10 mouse cellular contexts compared by ENCODE assay signal in the genomic region with DNA sequence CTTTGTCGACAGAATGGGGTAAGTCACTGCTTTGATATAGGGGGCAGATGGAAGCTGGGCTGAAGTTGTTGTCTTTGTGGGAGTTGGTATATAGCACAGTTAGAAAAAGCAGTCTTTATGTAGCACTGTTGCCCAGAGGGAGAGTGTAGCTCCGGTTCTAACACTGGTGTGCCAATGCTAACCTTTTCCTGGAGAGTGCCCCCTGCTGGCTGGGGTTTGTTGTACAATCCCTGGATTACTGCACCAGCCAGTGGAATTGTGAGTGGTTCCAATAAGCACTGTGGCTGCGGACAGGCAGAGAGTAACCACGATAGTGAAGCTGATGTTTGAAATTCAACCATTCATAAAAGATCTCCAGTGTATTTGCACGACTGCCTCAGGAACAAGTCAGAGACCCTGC. TPM values are rescaled to one million over a fixed set of nuclear protein-coding genes. Genes with fewer than 3 reads are reported as not detected.
DNase-seq lines count a peak whose midpoint lies in the region; ATAC-seq lines count a peak whose summit lies in the region.
"Had no signal": no experiment of that assay in that cellular context is flagged by ENCODE, and none has a peak within 500 bp of the region (broad histone marks: within the 10 kb centered on the region; RNA-seq: fewer than 3 reads in every experiment).

No protein-coding gene starts in this region.

- ATAC-seq in forebrain, embryonic 11.5 days (replicated peaks; ENCODE audit: low FRiP score) = no peak
- 0 out of 2 replicates have a peak, but pooled peaks have one; percentile 20 for ATAC-seq in midbrain, embryonic 16.5 days

- DNase-seq in forebrain, embryonic 11.5 days (ENCODE audit: low spot score) = peak; percentile 49
- DNase-seq in forebrain, embryonic 10.5 days (ENCODE audit: extremely low spot score, low spot score) = no peak
- no peak for DNase-seq in midbrain, embryonic 10.5 days (ENCODE audit: low spot score)
- peak; percentile 13 for DNase-seq in induced T-regulatory cell, adult 2 months (ENCODE audit: low read depth)
- DNase-seq in thymus, postnatal 0 days (ENCODE audit: low spot score) = peak; percentile 25
- no peak for DNase-seq in right cerebral cortex, adult 18-20 months
- no peak for DNase-seq in ovary, postnatal 14 days (ENCODE audit: low spot score)

- H3K9me3 ChIP-seq in forebrain, embryonic 11.5 days (ENCODE audit: control insufficient read depth, low read length) = no peaks in the 10 kb centered on the region
- H3K9me3 ChIP-seq in forebrain, embryonic 10.5 days = no peaks in the 10 kb centered on the region
- H3K9me3 ChIP-seq in midbrain, embryonic 16.5 days (replicated peaks; ENCODE audit: control insufficient read depth, low read length, poor library complexity, severe bottlenecking) = no peaks in the 10 kb centered on the region
- no peaks in the 10 kb centered on the region for H3K9me3 ChIP-seq in midbrain, embryonic 10.5 days (replicated peaks)
- H3K9me3 ChIP-seq: limb, embryonic 13.5 days; neural tube, embryonic 13.5 days had no signal

- H3K36me3 ChIP-seq in forebrain, embryonic 11.5 days (ENCODE audit: control insufficient read depth, insufficient read depth, low read length) = no peaks in the 10 kb centered on the region
- no peaks in the 10 kb centered on the region for H3K36me3 ChIP-seq in forebrain, embryonic 10.5 days (replicated peaks)
- H3K36me3 ChIP-seq in midbrain, embryonic 16.5 days (ENCODE audit: control insufficient read depth, insufficient read depth, low read length) = no peaks in the 10 kb centered on the region
- no peaks in the 10 kb centered on the region for H3K36me3 ChIP-seq in midbrain, embryonic 10.5 days
- H3K36me3 ChIP-seq: limb, embryonic 13.5 days; neural tube, embryonic 13.5 days had no signal

- no peak overlapping the region for H3K9ac ChIP-seq in forebrain, embryonic 11.5 days (ENCODE audit: low read length)
- no peak overlapping the region for H3K9ac ChIP-seq in midbrain, embryonic 16.5 days (ENCODE audit: low read depth, low read length)
- H3K9ac ChIP-seq: limb, embryonic 13.5 days; neural tube, embryonic 13.5 days had no signal

- H3K27ac ChIP-seq in forebrain, embryonic 11.5 days (ENCODE audit: low read depth, low read length) = no peak overlapping the region
- no peak overlapping the region for H3K27ac ChIP-seq in forebrain, embryonic 10.5 days
- H3K27ac ChIP-seq in midbrain, embryonic 16.5 days (ENCODE audit: low read length) = no peak overlapping the region
- no peak overlapping the region for H3K27ac ChIP-seq in midbrain, embryonic 10.5 days (replicated peaks)
- H3K27ac ChIP-seq: limb, embryonic 13.5 days; neural tube, embryonic 13.5 days had no signal

- no peaks in the 10 kb centered on the region for H3K4me1 ChIP-seq in forebrain, embryonic 11.5 days (replicated peaks; ENCODE audit: control insufficient read depth, insufficient read depth, low read length)
- peaks cover 12% of the 10 kb centered on the region for H3K4me1 ChIP-seq in forebrain, embryonic 10.5 days
- 0 out of 2 replicates have a peak, but pooled peaks cover 2% of the 10 kb centered on the region for H3K4me1 ChIP-seq in midbrain, embryonic 16.5 days (ENCODE audit: control insufficient read depth, insufficient read depth, low read length)
- H3K4me1 ChIP-seq in midbrain, embryonic 10.5 days = peaks cover 8% of the 10 kb centered on the region
- H3K4me1 ChIP-seq: neural tube, embryonic 13.5 days had no signal

- no peak overlapping the region for H3K4me2 ChIP-seq in forebrain, embryonic 11.5 days (ENCODE audit: low read depth, low read length, severe bottlenecking)
- no peak overlapping the region for H3K4me2 ChIP-seq in midbrain, embryonic 16.5 days (ENCODE audit: low read length)
- H3K4me2 ChIP-seq: limb, embryonic 13.5 days; neural tube, embryonic 13.5 days had no signal

- WGBS in forebrain, embryonic 11.5 days = 81% methylated on average over 5 of the region's 5 CpGs
- 85% methylated on average over 5 of the region's 5 CpGs for WGBS in forebrain, embryonic 10.5 days
- 84% methylated on average over 5 of the region's 5 CpGs for WGBS in midbrain, embryonic 16.5 days
- 86% methylated on average over 5 of the region's 5 CpGs for WGBS in midbrain, embryonic 10.5 days

- H3K27me3 ChIP-seq in forebrain, embryonic 11.5 days (ENCODE audit: control insufficient read depth, insufficient read depth, low read length) = no peaks in the 10 kb centered on the region
- H3K27me3 ChIP-seq in forebrain, embryonic 10.5 days (ENCODE audit: poor library complexity, severe bottlenecking) = peaks cover 18% of the 10 kb centered on the region; the same call in 1 of the 2 replicates
- no peaks in the 10 kb centered on the region for H3K27me3 ChIP-seq in midbrain, embryonic 16.5 days (ENCODE audit: control insufficient read depth, insufficient read depth, low read depth, low read length)
- peaks cover 3% of the 10 kb centered on the region; the same call in 1 of the 2 replicates for H3K27me3 ChIP-seq in midbrain, embryonic 10.5 days (ENCODE audit: low read depth, poor library complexity, severe bottlenecking)
- H3K27me3 ChIP-seq: limb, embryonic 13.5 days had no signal

- no peak overlapping the region for H3K4me3 ChIP-seq in forebrain, embryonic 11.5 days (ENCODE audit: low read depth, low read length)
- H3K4me3 ChIP-seq in forebrain, embryonic 10.5 days = no peak overlapping the region
- H3K4me3 ChIP-seq in midbrain, embryonic 16.5 days (ENCODE audit: low read depth, low read length) = no peak overlapping the region
- no peak overlapping the region for H3K4me3 ChIP-seq in midbrain, embryonic 10.5 days
- H3K4me3 ChIP-seq: limb, embryonic 13.5 days; neural tube, embryonic 13.5 days had no signal

RNA-seq across cellular contexts. Expression of a gene that starts 31.1 kb away (rescaled TPM):
- polyA plus RNA-seq in forebrain, embryonic 11.5 days (2014; fragmentation: Nextera tagmentation; extraction: Ambion mirVana) = 0.68 and 0.91 TPM in 2 replicates
- polyA plus RNA-seq in forebrain, embryonic 10.5 days (2016; fragmentation: Nextera tagmentation; extraction: Ambion mirVana) = 0.63 and 0.73 TPM in 2 replicates
- 0.32 and 0.36 TPM in 2 replicates for polyA plus RNA-seq in midbrain, embryonic 16.5 days (2015; fragmentation: Nextera tagmentation; extraction: Ambion mirVana)
- polyA plus RNA-seq in midbrain, embryonic 10.5 days (2016; fragmentation: Nextera tagmentation; extraction: Ambion mirVana) = 0.49 and 0.63 TPM in 2 replicates
- 0.29 and 0.44 TPM in 2 replicates for polyA plus RNA-seq in thymus, postnatal 0 days (2015; fragmentation: Nextera tagmentation; extraction: Ambion mirVana)

Comparison
In these comparisons a context has a peak if more than half of its experiments do, and no peak if none do; other contexts are left out.
1. DNase-seq: peak in forebrain, embryonic 11.5 days (single experiment), induced T-regulatory cell, adult 2 months (single experiment) and thymus, postnatal 0 days (single experiment); none in forebrain, embryonic 10.5 days (single experiment), midbrain, embryonic 10.5 days (single experiment), right cerebral cortex, adult 18-20 months (single experiment) and ovary, postnatal 14 days (single experiment).